Mouse (Mus musculus) gastrocnemius, postnatal 25 days (tissue): ENCODE measurements at regions not wholly inside any gene's neighbourhood (a gene's known extent, or its start where the extent isn't known, plus 50 kb on each side); places are given as distances from the start of the nearest gene placed in this dataset.
"Not testable (repeated sequence)": the region's sequence is repeated elsewhere in the genome, so short reads cannot be mapped to it uniquely, and the experiment has no call there.

Experiments
- DNase-seq: peaks from one replicate; pipeline ENCODE4 v3.0.0; 2022

DNA sequence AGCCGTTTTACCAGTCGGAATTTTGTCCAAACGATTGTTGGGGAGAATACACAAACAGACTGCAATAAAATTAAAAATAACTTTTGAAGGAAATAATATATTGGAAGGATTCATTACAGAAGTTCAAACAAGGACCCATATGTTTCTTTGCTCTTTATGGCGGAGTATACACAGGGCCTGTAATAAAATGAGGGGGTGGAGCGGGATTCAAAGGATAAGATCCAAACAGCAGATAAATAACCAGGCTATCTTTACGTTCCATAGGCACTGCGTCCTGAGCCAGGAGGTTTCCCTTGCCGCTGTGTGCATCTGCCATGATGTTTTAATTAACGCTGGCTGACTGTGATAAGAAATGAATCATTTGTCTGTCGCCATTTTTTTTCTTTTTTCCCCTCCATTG lies 490.6 kb upstream of the Sall1 start:
- no peak for DNase-seq

DNA sequence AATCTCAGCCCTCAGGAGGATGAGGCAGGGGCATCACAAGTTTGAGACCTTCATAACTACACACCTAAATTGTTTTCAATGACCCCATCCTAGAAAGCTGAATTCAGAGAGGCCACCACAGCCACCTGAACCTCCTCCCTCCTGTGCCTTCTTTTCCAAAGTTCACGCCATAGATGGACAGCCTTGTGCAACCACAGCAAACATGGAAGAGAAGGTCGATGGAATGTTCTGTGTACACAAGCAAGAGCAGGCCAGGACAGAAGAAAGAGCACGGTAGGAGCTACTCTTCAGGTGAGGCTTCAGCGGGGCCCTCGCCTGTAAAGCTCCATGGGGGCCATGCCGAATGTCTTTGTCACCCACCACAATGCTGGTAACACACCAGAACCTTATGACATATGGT lies 481.1 kb upstream of the Sall1 start:
- no peak for DNase-seq

DNA sequence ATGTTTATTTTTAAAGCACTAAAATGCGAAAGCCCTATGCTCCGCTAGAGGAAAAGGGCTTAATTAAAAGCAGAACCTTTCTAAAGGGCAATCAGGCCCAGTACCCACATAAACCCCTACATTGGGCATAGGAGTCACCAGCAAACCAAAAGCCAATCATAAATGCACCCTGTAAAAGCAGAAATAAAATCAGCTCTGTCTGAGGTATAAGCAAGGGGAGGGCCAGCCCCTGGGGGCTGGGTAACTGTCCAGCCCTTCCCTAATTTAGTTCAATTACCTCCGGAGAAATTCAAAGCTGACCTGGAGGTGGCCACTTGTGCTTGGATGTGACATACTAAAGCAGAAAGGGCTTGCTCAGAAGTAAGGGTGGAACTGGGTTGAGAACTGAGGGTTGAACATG lies 479.4 kb upstream of the Sall1 start:
- DNase-seq: no peak

DNA sequence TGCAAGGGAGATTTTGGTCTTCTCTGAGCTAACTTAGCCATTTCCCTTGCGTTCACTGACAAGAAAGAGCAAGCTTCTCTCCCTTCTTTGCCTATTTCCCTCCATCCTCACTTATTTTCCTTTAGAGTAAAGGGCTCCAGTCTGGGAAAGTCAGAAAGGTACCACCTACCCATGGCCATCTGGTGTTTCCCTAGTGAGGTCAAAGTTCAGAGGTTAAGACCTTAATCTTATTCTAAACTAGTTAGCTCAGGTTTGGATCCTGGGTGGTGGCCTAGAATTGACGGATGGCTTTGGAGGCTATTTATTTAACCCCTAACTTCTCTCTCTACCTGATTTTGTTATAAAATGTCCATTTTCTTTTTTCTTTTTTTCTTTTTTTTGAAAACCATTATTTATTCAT lies 472.6 kb upstream of the Sall1 start:
- no peak for DNase-seq

DNA sequence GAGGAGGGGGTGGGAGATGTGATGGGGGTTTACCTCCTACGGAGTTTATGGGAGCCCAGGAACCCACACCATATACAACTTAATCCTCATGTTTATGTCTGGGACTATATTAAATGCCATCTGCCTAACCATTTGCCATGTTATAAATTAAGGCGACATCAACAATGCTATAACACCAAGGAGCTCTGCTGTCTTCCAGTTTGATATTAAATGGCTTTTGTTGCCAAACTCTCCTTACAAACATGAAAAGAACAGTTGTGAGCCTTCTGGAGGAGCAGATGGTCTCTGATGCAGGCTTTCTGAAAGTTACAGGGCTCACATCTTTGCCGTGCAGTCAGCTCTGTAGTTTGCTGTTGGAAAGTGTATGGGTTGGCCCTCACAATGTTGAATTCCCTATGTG lies 470.3 kb upstream of the Sall1 start:
- no peak for DNase-seq

DNA sequence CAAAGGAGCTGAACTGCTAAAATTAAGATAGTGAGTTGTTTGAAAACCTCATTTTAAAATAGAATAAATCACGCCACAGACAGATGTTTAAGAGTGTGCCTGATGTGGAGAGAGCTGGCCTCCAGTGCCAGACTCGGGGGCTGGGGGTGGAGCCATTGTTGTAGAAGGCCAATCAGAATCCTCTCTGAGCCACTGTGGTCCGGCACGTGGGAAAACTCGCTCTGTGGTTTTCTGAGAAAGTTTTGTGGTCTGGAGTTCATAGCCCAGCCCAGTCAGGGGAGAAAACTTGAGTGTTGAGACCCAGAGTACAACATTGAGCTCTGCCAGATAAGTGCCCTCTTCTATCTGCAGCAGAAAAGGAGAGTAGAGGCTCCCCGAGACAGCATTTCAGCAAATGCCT lies 463.7 kb upstream of the Sall1 start:
- DNase-seq: no peak

DNA sequence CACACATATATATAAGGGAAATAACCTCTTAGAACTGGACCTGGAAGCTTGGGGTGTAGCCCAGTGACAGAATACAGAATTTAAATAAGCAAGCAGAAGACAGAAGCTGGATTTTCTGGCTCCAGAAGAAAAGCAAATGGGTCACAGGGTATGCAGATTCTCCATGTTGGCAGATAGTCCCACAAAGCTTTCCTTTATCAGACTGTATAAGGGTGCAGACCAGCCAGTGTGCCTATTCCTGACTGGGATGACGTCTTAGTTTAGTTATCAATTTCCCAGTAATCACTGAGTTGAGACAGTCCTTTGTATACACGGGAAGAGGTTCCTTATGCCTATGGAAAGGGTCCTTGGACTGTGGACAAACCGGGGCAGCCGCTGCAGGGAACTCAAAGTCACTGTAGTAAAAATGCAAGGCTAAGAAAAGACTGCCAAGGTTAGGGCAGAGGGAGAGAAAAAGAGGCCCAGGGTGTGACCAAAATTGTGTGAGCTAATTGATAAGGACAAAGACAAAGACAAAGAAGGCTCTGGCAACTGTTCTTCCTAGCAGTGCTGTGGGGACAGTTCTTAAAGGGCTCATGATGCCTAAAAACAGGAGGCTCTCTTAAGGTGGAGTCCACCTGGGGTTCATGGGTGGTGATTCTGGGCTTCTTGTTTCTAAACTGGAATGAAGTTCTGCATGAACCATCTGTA lies 459.7 kb upstream of the Sall1 start:
- DNase-seq: no peak

DNA sequence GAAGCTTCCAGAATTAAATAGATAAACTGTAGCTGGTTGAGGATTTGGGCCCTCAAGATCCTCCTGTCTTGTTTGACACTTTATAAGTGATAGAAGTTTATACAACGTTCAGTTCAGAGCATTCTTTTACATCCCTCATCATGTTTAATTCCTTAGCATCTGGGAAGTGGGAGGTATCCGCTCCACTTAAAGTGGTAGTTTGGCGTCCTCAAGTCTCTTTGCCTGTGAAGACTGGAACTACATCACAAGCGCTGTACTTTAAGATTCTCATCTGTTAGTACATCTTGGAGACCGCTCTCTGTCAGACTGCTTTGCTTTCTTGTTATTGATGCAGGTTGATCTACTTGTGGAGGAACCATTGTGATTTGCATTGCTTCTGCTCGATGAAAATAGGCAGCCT lies 459.1 kb upstream of the Sall1 start:
- DNase-seq: no peak

DNA sequence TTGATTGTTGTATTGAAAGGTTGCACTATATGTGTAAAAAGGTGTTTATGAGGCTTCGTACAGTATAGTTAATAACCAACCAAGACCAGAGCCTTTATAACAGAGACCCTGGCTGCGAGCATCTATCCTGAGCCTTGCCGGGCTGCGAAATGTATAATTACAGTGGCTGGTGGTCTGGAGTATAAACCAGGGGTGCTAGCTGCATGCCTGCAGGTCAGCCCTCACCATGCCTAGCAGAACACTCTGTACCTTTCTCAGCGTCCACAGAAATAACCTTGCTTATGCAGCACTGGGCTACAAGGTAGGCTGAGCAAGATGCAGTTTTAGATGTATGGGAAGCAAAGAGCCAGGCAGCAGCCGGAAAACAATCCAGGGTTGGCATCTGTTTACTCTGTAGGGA lies 457.8 kb upstream of the Sall1 start:
- DNase-seq: no peak

DNA sequence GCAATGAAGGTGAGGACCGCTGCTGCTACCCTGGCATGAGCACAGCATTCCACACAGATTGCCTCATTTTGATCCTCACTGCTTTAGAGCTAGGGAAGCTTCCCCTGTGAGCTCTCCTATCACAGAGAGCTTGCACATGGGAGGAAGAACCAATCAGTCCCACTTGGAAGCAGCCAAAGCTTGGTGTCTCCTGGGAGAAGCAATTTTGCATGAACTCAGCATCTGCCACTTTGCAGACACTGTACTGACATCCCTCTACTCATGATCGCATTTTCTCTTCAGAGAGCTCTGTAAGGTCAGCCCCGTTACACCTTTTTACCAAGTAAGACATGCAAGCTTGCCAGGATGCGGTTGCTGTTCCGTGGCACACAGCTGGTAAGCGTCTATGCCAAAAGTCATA lies 455.9 kb upstream of the Sall1 start:
- DNase-seq: no peak

DNA sequence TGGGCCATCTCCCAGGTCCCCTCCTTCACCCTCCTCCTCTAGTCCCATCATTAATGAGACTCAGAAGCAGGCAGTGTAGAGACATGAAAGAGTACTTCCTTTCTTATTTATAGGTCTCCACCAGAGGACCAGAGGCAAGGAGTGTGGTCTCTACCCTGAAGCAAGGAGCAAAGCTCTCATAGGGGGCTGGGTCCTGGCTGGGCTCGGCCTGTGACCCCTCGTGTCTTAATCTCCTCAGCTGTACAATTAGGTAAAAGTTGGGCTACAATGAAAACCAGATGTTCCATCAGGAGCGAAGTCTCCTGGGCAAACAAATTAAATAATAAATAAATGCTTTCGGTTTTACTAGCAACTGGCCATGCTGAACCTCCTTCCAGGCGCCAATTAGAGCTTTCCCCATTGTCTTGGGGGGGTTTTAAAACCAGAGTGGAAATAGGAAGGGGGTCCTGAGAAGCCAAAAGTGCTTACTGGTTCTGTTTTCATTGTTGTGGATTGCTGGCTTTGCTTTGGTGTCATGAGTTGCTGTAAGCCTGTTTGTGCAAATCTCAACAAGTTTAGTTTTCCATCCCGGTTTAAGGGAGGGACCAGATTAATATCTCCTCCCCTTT lies 454.2 kb upstream of the Sall1 start:
- DNase-seq: no peak

DNA sequence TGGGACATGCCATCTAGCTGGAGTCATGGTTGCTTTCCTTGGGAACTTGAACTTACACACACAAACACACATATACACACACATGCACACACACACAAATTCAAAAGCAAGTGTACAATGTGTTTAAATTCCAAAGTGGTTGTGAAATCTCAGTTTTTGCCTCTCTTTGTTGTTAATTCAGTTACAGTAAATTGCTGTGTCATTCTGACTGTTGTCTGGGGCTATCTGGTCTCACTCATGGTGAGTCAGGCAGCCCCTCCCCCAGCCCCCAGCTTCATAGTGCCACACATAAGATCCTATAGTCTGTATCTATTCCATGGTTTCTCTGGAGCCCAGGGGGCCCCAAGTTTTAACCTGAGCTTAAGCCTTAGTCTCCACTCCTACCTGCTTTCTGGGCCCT lies 448.4 kb upstream of the Sall1 start:
- DNase-seq: no peak

DNA sequence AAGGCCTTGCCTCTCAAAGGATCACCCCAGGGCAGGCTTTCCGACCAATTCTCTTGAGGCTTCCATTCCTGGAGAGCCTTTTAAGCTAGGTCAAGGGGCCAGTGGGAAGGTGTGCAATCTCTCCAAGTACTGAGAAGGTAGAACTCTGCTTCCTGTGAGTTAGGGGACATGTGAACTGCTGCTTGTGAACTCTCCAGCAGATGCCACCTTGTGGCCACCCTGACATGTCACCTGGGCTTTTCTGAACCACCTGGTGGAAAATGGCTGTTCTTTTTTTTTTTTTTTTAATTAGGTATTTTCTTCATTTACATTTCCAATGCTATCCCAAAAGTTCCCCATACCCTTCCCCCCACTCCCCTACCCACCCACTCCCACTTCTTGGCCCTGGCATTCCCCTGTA lies 438.5 kb upstream of the Sall1 start:
- not testable (repeated sequence) for DNase-seq

DNA sequence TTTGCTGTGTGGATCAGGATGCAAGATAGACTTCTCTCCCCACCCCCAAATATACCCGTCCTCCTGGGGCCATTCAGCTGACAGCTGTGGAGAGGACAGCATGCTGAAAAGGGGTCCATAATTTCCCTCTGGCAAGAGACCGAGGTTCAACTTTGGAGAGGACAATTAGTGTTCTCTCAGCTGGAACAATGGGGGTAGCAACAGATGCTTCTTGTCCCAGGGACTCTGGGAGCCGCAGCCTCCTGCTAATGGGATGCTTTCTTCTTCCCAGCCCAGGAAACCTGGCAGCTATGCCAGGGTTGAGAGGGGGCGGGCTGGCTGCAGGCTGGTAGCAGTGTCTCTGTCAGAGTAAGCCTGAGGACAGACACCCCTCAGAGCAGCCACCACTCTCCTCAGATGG lies 433.0 kb upstream of the Sall1 start:
- no peak for DNase-seq

DNA sequence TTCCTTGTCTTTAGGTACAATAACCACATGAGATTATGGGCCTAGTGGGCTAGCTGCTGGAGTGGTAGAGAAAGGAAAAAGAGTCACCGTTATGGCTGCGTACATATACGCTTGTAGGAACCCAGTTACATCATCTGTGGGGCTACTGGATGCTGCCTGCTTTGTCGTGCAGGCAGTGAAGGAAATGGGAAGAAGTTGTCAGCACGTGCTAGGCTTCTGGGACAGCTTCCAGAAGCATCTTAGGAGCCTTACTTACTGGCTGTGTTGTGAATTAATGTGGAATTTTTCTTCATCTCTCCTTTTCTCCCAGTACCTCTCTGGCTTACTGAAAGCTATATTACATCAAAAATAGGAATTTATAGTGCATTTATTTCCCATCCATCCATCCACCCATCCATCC lies 427.2 kb upstream of the Sall1 start:
- no peak for DNase-seq

DNA sequence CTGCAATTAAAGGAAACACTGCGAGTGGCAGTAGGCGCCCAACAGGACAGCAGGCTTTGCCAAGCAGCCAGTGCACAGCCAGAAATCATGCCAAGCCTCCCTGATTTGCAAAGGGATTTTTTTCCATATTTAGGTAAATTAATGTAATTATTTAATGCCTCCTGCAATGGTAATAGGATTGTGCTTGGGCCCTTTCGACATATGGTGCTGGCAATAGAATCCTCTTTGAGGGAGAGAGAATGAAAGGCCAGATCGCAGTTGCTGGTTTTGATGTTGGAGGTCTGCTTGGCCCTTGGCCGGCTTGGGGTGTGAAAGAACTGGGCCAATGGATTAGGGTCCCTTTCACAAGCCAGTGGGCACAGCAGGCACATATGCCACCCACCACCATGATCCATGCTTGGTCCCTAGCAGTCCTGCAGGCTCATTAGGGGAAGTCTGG lies 424.8 kb upstream of the Sall1 start:
- DNase-seq: no peak

DNA sequence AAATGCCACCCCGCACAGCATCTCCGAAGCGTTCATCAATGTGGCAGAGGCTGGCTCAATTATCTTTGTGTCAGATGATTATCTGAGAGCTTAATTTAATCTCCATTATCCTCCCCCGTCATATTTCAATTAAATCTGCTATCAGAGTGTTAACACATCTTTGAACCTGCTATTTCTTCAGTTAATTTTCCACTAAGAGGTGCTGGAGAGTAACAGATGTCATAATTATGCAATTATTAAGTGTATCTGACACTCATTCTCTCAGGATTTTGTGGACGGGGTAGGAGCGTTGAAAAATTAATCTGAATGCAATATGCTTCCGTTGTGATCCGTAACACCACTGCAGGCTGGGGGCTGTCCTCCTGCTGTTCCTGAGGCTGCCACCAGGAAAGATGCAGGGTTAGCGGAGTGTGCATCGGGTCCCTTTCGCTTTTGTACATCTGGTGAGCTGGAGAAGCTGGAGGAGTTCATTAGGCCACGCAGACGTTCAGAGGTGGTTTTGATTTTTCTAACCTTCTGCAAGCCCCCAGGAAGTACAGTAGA lies 421.3 kb upstream of the Sall1 start:
- DNase-seq: no peak

DNA sequence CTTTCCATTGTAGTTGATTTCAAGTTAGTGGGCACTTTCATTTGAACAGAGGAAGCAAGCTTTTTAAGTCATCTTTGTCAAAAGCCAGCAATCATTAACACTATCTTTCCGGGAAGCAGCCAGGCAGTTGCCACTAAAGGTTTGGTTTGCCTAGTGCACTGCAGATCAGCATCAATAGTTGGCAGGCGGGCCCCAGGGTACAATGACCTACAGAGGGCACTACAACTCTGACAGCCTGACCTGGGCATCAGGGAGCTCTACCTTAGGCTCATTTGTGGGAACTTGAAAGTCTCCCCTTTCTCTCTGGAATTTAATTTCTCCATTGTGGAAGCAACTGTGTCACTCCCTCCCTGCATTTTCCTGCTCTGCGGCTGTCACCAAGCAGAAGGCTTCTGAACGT lies 412.6 kb upstream of the Sall1 start:
- DNase-seq: no peak

DNA sequence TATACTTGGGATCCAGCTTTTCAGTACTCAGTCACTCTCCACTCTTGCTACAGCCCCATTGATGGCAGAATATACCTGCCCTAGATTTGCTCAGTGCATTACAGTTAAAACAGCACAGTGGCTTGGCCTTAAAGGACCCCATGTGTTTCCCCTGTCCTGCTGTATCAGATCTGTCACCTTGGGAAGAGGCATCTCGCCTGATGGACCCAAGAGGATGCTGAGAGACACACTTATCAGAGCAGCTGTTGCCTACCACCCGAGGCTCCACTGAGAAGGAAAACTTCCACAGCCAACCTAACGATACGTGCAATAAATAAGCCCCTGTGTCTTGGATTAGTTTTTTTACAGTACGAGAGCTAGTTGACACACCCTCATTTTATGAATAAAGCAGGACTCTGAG lies 411.8 kb upstream of the Sall1 start:
- DNase-seq: no peak

DNA sequence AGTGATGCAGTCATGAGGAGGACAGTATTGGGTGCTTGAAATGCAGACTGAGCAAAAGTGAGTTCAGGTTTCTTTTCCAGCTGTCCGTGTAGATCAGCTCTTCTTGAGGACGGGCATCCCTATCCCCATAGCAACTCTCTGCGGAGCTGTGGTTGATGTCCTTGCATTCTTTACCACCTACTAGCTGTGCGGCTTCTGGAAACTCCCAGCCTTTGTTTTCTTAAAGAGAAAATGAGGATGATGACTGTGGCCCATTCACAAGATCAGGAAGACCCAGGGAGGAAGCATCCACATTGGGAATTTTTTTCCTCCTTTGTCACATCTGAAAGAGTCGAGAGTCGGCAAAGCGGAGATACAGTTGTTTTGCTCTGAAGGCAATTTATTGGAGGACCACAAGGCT lies 410.2 kb upstream of the Sall1 start:
- DNase-seq: no peak

DNA sequence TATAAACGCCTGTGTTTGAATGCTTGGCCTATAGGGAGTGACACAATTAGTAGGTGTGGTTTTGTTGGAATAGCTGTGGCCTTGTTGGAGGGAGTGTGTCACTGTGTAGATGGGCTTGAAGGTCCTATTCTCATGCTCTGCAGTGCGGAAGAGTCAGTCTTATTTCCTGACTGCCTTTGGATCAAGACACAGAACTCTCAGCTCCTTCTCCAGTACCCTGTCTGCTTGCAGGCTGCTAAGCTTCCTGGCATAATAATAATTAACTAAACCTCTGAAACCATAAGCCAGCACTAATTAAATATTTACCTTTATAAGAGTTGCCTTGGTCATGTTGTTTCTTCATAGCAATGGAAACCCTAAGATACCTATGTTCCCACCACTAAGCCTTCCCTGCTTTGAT lies 409.8 kb upstream of the Sall1 start:
- no peak for DNase-seq

DNA sequence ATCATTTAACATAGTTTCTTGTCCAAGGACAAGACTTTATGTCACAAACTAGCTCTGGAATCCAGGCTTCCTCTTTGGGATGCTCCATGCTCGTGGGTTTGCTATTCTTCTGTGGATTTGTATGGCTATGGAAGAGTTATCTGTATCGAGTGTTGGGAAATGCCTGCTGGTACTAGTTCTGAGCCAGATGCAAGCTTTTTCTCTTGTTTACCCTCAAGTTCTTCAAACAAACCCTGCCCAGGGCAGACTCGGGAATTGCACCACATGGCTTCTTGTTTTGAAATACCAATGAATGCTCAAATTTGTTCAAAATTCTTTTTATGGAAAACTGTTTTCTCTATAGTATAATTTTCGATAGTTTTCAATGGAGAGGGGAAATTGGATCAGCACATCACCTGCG lies 400.5 kb upstream of the Sall1 start:
- no peak for DNase-seq

DNA sequence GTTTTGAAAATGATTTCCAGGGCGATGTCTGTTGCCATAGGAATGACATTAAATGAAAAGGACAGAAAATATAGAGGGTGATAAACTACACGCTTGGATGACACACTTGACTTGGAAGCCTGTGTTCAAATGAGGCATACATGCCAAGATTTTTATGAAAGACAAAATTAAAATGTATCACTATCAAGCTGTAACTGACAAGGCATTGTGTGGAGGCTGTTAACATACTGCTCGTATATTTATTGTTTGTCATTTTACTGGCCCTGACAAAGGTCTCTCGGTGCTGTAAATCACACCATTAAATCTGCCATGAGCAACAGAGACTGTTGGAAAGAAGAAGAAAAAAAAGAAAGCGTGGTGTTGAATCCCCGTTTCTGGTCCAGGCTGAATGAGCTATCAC lies 395.3 kb upstream of the Sall1 start:
- no peak for DNase-seq

DNA sequence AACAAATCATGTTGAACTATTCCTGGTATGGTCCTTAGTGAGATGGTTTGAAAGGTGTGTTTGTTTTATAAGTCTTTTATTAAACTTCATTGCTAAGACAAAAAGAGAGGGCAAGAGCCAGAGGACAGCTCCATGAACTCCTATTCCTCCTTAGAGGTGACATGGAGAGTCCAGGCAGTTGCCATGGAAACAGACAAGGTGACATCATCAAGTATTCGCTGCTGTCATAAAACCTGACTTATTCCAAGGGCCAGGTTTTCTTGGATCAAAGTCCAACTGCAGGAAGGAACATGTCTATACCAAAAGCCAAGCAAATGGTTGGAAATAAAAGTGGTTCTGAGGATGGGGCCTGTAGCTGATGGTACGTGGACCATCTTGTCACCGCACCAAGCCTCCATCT lies 383.0 kb upstream of the Sall1 start:
- DNase-seq: no peak
